Mouse (Mus musculus) intestine, embryonic 16.5 days (tissue): ENCODE measurements around the gene Smim24. TPM values are rescaled to one million over a fixed set of nuclear protein-coding genes. Genes with fewer than 3 reads are reported as not detected.
A peak's percentile ranks its signal among the peaks of the same experiment; 100 is the strongest.

ENCODE experiments used
- ATAC-seq: fragments of 200-750 bp; cut with Nextera tagmentation; 2 replicates; pipeline ENCODE4 v1.8.0; 2017; ENCODE audit warnings: moderate TSS enrichment, moderate library complexity
- H3K27ac ChIP-seq: fragments of 300-500 bp; sonication (generic); 2 replicates; pipeline ENCODE4 v1.5.1; 2014; ENCODE audit warnings: mild to moderate bottlenecking, low read length
- H3K27me3 ChIP-seq: fragments of 300-500 bp; sonication (generic); replicated peaks from 2 replicates; pipeline ENCODE4 v1.6.1; 2014; ENCODE audit warnings: low read length, control low read depth, mixed read lengths; ENCODE audit not compliant: control insufficient read depth, insufficient read depth
- H3K36me3 ChIP-seq: fragments of 300-500 bp; sonication (generic); 2 replicates; pipeline ENCODE4 v1.6.1; 2014; ENCODE audit warnings: low read length, control low read depth; ENCODE audit not compliant: control insufficient read depth, insufficient read depth
- H3K4me1 ChIP-seq: fragments of 300-500 bp; sonication (generic); 2 replicates; pipeline ENCODE4 v1.6.1; 2014; ENCODE audit warnings: low read length, control low read depth, mixed read lengths; ENCODE audit not compliant: control insufficient read depth, insufficient read depth
- H3K4me2 ChIP-seq: fragments of 300-500 bp; sonication (generic); 2 replicates; pipeline ENCODE4 v1.6.1; 2014; ENCODE audit warnings: low read depth, low read length, control low read depth
- H3K4me3 ChIP-seq: fragments of 300-500 bp; sonication (generic); 2 replicates; pipeline ENCODE4 v1.5.1; 2014; ENCODE audit warnings: mild to moderate bottlenecking, low read length
- H3K9ac ChIP-seq: fragments of 300-500 bp; sonication (generic); 2 replicates; pipeline ENCODE4 v1.6.1; 2014; ENCODE audit warnings: low read depth, low read length
- H3K9me3 ChIP-seq: fragments of 300-500 bp; sonication (generic); 2 replicates; pipeline ENCODE4 v1.6.1; 2016; ENCODE audit warnings: low read length, control low read depth; ENCODE audit not compliant: control insufficient read depth
- whole genome bisulfite sequencing: fragments of 180-500 bp; shearing (Covaris S2); extraction: QIAGEN DNeasy Blood & Tissue Kit; methylation state at CpG from one replicate; pipeline ENCODE4 v1.1.7; 2014; 5-methylcytosine and 5-hydroxymethylcytosine counted together
- polyA plus RNA-seq: library from polyadenylated mRNA; unstranded; fragments of >200 nt; fragmentation: Nextera tagmentation; extraction: Ambion mirVana; gene quantifications from 2 replicates; pipeline ENCODE4 v1.2.1, GENCODE M21; 2015

Smim24 gene
- polyA plus RNA-seq, 1 experiment from 2014 or later: 426 TPM

GRCm38 (mm10) chr10:81404082-81404481 lies 11.2 kb downstream of the Smim24 start:
- no peak for ATAC-seq
- Histone ChIP-seq H3K4me1 (peaks cover 57% of the 10 kb centered on the region), H3K27ac (no peak overlapping the region), H3K9me3 (no peaks in the 10 kb centered on the region), H3K36me3 (peaks cover 14% of the 10 kb centered on the region), H3K27me3 (peaks cover 4% of the 10 kb centered on the region; the same call in 1 of the 2 replicates), H3K4me2 (no peak overlapping the region), H3K4me3 (no peak overlapping the region), H3K9ac (no peak overlapping the region)
- WGBS: 29% methylated on average over 9 of the region's 9 CpGs

DNA sequence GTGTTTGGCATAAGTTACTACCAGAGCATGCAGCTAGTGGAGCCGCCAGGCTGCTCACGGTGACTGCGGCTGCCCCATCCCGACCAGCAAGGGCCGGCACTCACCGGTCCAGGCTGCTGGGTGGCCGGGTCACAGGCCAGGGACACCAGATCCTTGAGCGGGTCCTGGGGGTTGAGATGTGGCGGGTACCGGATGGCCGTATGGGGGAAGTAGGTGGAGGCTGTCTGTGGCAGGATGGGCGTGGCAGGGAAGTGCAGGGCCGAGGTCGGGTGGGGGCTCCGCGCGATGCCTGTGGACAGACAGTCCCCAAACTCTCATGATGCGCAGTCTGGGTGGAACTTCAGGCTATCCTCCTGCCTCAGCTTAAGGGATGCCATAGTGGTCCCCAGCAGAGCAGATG lies 11.9 kb downstream of the Smim24 start:
- Histone ChIP-seq H3K4me3 (no peak overlapping the region), H3K4me1 (peaks cover 60% of the 10 kb centered on the region), H3K36me3 (peaks cover 14% of the 10 kb centered on the region), H3K27me3 (peaks cover 4% of the 10 kb centered on the region; the same call in 1 of the 2 replicates), H3K4me2 (no peak overlapping the region), H3K27ac (no peak overlapping the region), H3K9me3 (no peaks in the 10 kb centered on the region), H3K9ac (0 out of 2 replicates have a peak overlapping the region, but pooled peaks have one; percentile 4)
- ATAC-seq: no peak
- 60% methylated on average over 18 of the region's 18 CpGs for WGBS

- peaks cover 68% of the 10 kb centered on the region for H3K4me1 ChIP-seq
- 51% methylated on average over 13 of the region's 13 CpGs for WGBS
- peaks cover 10% of the 10 kb centered on the region for H3K36me3 ChIP-seq
- H3K9ac ChIP-seq: no peak overlapping the region
- H3K9me3 ChIP-seq: no peaks in the 10 kb centered on the region
- H3K4me3 ChIP-seq: no peak overlapping the region
- no peak overlapping the region for H3K4me2 ChIP-seq
- H3K27me3 ChIP-seq: peaks cover 4% of the 10 kb centered on the region; the same call in 1 of the 2 replicates
- H3K27ac ChIP-seq: no peak overlapping the region
- no peak for ATAC-seq
Observed at GRCm38 (mm10) chr10:81405588-81406201, 12.8 kb downstream of the Smim24 start.

GRCm38 (mm10) chr10:81406504-81407440 lies 13.9 kb downstream of the Smim24 start:
- peak overlapping the region; percentile 28; the same call in 1 of the 2 replicates for H3K4me3 ChIP-seq
- H3K9me3 ChIP-seq: no peaks in the 10 kb centered on the region
- WGBS: 41% methylated on average over 24 of the region's 24 CpGs
- H3K4me2 ChIP-seq: peak overlapping the region; percentile 41
- H3K27ac ChIP-seq: no peak overlapping the region
- no peak for ATAC-seq
- peaks cover 4% of the 10 kb centered on the region; the same call in 1 of the 2 replicates for H3K27me3 ChIP-seq
- peaks cover 10% of the 10 kb centered on the region for H3K36me3 ChIP-seq
- H3K4me1 ChIP-seq: peaks cover 70% of the 10 kb centered on the region
- H3K9ac ChIP-seq: peak overlapping the region; percentile 51

GRCm38 (mm10) chr10:81407539-81408423 lies 14.9 kb downstream of the Smim24 start:
- Histone ChIP-seq H3K27me3 (peaks cover 4% of the 10 kb centered on the region; the same call in 1 of the 2 replicates), H3K9ac (peak overlapping the region; percentile 51), H3K36me3 (peaks cover 10% of the 10 kb centered on the region), H3K4me2 (peak overlapping the region; percentile 41), H3K9me3 (no peaks in the 10 kb centered on the region), H3K4me1 (peaks cover 70% of the 10 kb centered on the region), H3K27ac (peak overlapping the region; percentile 43), H3K4me3 (peak overlapping the region; percentile 28; the same call in 1 of the 2 replicates)
- 28% methylated on average over 31 of the region's 31 CpGs for WGBS
- ATAC-seq: peak; percentile 26; the same call in 1 of the 2 replicates

DNA sequence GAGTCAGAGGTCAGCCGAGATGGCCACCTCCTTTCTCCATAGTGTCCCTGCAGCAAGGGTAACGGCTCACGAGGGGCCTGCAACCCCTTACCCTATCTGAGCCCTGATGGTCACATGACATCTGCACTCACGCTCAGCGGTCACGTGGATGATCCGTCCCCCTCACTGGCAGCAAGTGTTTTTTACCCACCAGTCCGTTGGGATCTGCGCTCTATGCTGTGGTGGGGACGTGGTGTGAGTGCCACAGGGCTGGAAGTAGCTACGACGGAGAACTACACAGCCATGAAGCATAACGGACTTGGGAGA lies 15.5 kb downstream of the Smim24 start:
- Histone ChIP-seq H3K4me2 (no peak overlapping the region), H3K9me3 (no peaks in the 10 kb centered on the region), H3K4me1 (peaks cover 70% of the 10 kb centered on the region), H3K27me3 (peaks cover 4% of the 10 kb centered on the region; the same call in 1 of the 2 replicates), H3K27ac (peak overlapping the region; percentile 43; the same call in 1 of the 2 replicates), H3K4me3 (no peak overlapping the region), H3K9ac (no peak overlapping the region), H3K36me3 (peaks cover 14% of the 10 kb centered on the region)
- no peak for ATAC-seq
- 57% methylated on average over 13 of the region's 13 CpGs for WGBS

- Histone ChIP-seq H3K4me1 (peaks cover 73% of the 10 kb centered on the region), H3K27me3 (peaks cover 4% of the 10 kb centered on the region; the same call in 1 of the 2 replicates), H3K27ac (peak overlapping the region; percentile 57), H3K9ac (no peak overlapping the region), H3K9me3 (no peaks in the 10 kb centered on the region), H3K4me2 (no peak overlapping the region), H3K36me3 (peaks cover 14% of the 10 kb centered on the region), H3K4me3 (no peak overlapping the region)
- peak; percentile 64 for ATAC-seq
- WGBS: 21% methylated on average over 9 of the region's 9 CpGs
Observed at GRCm38 (mm10) chr10:81408871-81409291, 16.0 kb downstream of the Smim24 start.

DNA sequence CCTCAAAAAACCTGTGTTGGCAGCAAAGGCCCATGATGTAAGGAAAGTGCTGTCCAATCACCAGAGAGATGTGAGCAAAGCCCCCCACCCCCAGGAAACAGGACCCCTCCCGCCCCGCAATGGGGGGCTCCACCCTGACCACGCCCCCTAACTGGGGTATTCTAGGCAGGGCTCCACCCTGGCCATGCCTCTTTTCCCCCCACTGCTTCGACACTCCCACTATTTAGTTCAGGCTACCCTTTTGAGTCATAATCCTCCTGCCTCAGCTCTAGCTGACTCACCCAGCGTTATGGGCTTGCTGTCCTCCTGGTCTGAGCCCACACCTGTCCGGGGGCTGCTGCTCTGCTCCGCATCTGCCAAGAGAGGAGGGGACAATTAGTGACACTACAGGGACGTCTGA lies 16.5 kb downstream of the Smim24 start:
- Histone ChIP-seq H3K4me1 (peaks cover 78% of the 10 kb centered on the region), H3K4me2 (no peak overlapping the region), H3K4me3 (no peak overlapping the region), H3K36me3 (peaks cover 14% of the 10 kb centered on the region), H3K9ac (no peak overlapping the region), H3K27me3 (peaks cover 4% of the 10 kb centered on the region; the same call in 1 of the 2 replicates), H3K9me3 (no peaks in the 10 kb centered on the region), H3K27ac (peak overlapping the region; percentile 57)
- ATAC-seq: no peak
- 39% methylated on average over 8 of the region's 8 CpGs for WGBS
